Mouse (Mus musculus) bone marrow, adult 2 months (tissue): ENCODE data around the gene Gm14137.

Experiments
- CTCF ChIP-seq: fragments of 200-500 bp; IDR thresholded peaks from 2 replicates; pipeline ENCODE4 v1.5.1; 2011; ENCODE audit warnings: low read length, control low read depth; ENCODE audit not compliant: control insufficient read depth, insufficient read depth
- POLR2A ChIP-seq: fragments of 200-500 bp; IDR thresholded peaks from 2 replicates; pipeline ENCODE4 v1.6.1; 2011; ENCODE audit warnings: low read depth, mild to moderate bottlenecking, control low read depth, low read length, borderline replicate concordance; ENCODE audit not compliant: control insufficient read depth

DNA sequence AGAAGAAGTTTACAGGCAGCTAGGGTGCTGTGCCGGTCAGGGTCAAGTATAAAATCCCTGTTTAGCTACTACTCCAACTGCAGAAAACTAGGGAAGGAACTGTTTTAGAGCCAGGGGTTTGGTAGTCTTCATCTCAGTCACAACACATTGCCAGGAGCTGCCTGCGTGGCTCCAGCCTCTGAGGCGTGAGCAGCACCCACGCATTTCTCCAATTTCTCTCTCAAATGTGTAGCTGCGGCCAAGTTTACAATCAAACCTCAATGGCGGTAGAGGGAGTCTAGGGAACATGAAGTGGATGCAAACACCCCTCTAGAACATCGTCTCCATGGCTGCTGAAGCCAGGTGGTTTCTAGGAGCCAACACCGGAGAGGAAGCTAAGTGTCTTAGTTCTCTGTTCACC, 26.5 kb upstream of the Gm14137 start:
- TF ChIP-seq CTCF (no peak), POLR2A (no peak)
